Mouse (Mus musculus): Measurements from ENCODE around the gene Fam187a.

- TF ChIP-seq CTCF (IDR thresholded peaks at IDR 0.05; ENCODE audit: extremely low read depth, insufficient read depth, insufficient read length, insufficient replicate concordance) (no peak), POLR2A (IDR thresholded peaks at IDR 0.05; ENCODE audit: low read depth, low read length) (no peak)
These were observed 10.1 kb upstream of the Fam187a start for GRCm38 (mm10) chr11:102874801-102875334.

Measured in spleen, adult 2 months (tissue).